Mouse (Mus musculus): ENCODE data around the gene Mical3. TPM values are rescaled to one million over a fixed set of nuclear protein-coding genes. Genes with fewer than 3 reads are reported as not detected.

The Mical3 gene
- polyA plus RNA-seq, 1 experiment from 2014 or later = 51.7 TPM

DNA sequence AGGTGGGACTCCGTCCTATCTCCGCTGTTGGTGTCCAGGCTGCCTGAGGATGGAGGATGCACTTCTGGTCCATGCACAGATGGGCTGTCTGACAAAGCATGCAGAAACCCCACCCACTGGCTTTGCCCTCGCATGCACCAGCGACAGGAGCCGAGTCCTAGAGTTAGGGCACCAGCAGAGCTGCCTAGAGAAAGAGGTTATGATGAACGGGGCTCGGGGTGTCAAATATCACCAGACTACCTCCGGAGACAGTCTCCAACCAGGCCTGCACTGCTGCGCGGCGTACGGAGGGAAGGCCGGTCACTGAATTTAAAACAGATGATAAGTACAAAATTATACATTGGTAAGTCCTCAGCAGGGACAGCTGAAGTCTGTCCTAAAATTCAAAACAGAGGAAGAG is 165.0 kb downstream of the Mical3 start:
- Histone ChIP-seq H3K9me3 (ENCODE audit: control insufficient read depth, low read length) (no peaks in the 10 kb centered on the region), H3K27ac (replicated peaks; ENCODE audit: low read depth, low read length) (no peak overlapping the region), H3K4me2 (ENCODE audit: low read length) (no peak overlapping the region), H3K4me1 (ENCODE audit: control insufficient read depth, insufficient read depth, low read length) (no peaks in the 10 kb centered on the region), H3K9ac (replicated peaks; ENCODE audit: low read length) (no peak overlapping the region), H3K36me3 (ENCODE audit: control insufficient read depth, insufficient read depth, low read length) (peaks cover 31% of the 10 kb centered on the region), H3K4me3 (replicated peaks; ENCODE audit: low read depth, low read length) (no peak overlapping the region), H3K27me3 (ENCODE audit: control insufficient read depth, insufficient read depth, low read length) (no peaks in the 10 kb centered on the region)
- WGBS = 82% methylated on average over 13 of the region's 13 CpGs
- no peak for ATAC-seq (ENCODE audit: low FRiP score, low TSS enrichment)
- DNase-seq = no peak

DNA sequence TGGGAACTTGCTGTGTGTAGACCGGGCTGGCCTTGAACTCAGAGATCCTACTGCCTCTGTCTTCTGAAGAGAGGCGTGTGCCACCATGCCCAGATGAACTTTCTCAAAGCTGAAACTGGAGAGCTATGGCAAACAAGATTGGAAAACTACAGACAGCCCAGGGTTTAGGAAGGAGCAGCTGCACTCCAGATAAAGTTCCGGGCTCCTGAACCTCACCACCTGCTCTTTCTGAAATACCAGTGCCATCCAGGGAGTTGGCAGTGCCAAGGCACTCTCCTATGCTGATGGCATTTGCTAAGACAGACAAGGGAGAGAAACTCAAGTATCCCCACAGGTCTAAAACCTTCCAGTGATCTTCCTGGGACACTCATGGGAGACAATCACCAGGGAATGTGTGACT is 166.6 kb downstream of the Mical3 start:
- no peaks in the 10 kb centered on the region for H3K4me1 ChIP-seq (ENCODE audit: control insufficient read depth, insufficient read depth, low read length)
- H3K9me3 ChIP-seq (ENCODE audit: control insufficient read depth, low read length) = no peaks in the 10 kb centered on the region
- no peaks in the 10 kb centered on the region for H3K27me3 ChIP-seq (ENCODE audit: control insufficient read depth, insufficient read depth, low read length)
- no peak for DNase-seq
- no peak overlapping the region for H3K4me3 ChIP-seq (replicated peaks; ENCODE audit: low read depth, low read length)
- no peak for ATAC-seq (ENCODE audit: low FRiP score, low TSS enrichment)
- no peak overlapping the region for H3K4me2 ChIP-seq (ENCODE audit: low read length)
- H3K9ac ChIP-seq (replicated peaks; ENCODE audit: low read length) = no peak overlapping the region
- H3K27ac ChIP-seq (replicated peaks; ENCODE audit: low read depth, low read length) = no peak overlapping the region
- WGBS = 96% methylated on average over 3 of the region's 3 CpGs
- H3K36me3 ChIP-seq (ENCODE audit: control insufficient read depth, insufficient read depth, low read length) = peaks cover 32% of the 10 kb centered on the region

DNA sequence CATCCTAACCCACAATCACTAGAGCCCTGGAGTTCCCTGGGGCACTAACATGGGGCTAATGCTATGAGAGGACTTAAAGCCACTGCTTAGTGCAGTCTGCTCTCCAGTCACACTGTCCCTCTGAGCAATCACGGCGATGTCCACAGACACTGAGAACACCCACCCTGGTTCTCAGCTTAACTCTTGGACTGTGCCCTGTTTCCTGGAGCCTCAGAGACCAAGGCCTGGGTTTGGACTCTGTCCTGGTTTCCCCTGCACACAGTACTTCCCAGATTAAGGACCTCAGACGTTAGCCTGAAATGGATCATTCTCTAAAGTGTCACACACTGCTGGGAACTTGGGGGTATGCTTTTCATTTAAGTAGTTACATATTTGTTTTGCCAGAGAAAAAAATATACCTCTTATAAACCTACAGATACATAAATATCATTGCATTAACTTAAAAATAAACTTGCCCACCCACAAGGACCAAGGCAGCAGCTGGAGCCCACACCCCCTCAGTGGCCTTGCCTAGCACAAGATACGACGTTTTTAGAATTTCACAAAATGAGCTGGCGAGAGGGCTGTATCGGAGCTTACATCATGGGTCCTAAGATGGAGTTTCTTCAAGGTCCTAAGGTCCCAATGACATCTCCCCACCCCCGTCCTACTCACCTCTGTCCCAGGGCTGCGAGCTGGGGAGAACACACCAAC is 170.3 kb downstream of the Mical3 start:
- Histone ChIP-seq H3K9me3 (ENCODE audit: control insufficient read depth, low read length) (no peaks in the 10 kb centered on the region), H3K4me1 (ENCODE audit: control insufficient read depth, insufficient read depth, low read length) (no peaks in the 10 kb centered on the region), H3K9ac (replicated peaks; ENCODE audit: low read length) (no peak overlapping the region), H3K27ac (replicated peaks; ENCODE audit: low read depth, low read length) (no peak overlapping the region), H3K27me3 (ENCODE audit: control insufficient read depth, insufficient read depth, low read length) (no peaks in the 10 kb centered on the region), H3K4me3 (replicated peaks; ENCODE audit: low read depth, low read length) (no peak overlapping the region), H3K36me3 (ENCODE audit: control insufficient read depth, insufficient read depth, low read length) (peaks cover 63% of the 10 kb centered on the region), H3K4me2 (ENCODE audit: low read length) (no peak overlapping the region)
- 88% methylated on average over 9 of the region's 9 CpGs for WGBS
- ATAC-seq (ENCODE audit: low FRiP score, low TSS enrichment) (no peak), DNase-seq (no peak)

DNA sequence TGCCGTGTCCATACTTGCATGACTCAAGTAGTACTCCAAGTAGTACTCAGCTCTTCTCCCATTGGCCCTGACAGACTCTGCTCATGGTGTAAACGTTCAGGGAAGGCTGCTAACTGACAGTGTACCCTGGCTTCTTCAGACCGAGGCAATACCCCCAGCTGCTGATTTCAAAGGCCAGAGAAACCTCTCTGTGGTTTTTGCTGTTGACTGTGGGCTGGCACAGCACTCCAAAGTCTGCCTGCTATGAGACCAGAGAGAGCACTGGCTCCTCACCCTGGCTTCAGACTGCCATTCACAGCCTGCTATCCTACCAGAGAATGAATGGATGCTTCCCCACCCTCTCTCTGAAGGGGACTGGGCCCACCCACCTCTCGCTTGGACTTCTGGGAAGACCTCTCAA is 173.5 kb downstream of the Mical3 start:
- no peak for DNase-seq
- H3K27ac ChIP-seq (replicated peaks; ENCODE audit: low read depth, low read length) = no peak overlapping the region
- 94% methylated on average over 4 of the region's 4 CpGs for WGBS
- no peaks in the 10 kb centered on the region for H3K9me3 ChIP-seq (ENCODE audit: control insufficient read depth, low read length)
- H3K27me3 ChIP-seq (ENCODE audit: control insufficient read depth, insufficient read depth, low read length) = no peaks in the 10 kb centered on the region
- H3K4me3 ChIP-seq (replicated peaks; ENCODE audit: low read depth, low read length) = no peak overlapping the region
- H3K4me1 ChIP-seq (ENCODE audit: control insufficient read depth, insufficient read depth, low read length) = no peaks in the 10 kb centered on the region
- peaks cover 79% of the 10 kb centered on the region for H3K36me3 ChIP-seq (ENCODE audit: control insufficient read depth, insufficient read depth, low read length)
- H3K4me2 ChIP-seq (ENCODE audit: low read length) = no peak overlapping the region
- ATAC-seq (ENCODE audit: low FRiP score, low TSS enrichment) = no peak
- H3K9ac ChIP-seq (replicated peaks; ENCODE audit: low read length) = no peak overlapping the region

DNA sequence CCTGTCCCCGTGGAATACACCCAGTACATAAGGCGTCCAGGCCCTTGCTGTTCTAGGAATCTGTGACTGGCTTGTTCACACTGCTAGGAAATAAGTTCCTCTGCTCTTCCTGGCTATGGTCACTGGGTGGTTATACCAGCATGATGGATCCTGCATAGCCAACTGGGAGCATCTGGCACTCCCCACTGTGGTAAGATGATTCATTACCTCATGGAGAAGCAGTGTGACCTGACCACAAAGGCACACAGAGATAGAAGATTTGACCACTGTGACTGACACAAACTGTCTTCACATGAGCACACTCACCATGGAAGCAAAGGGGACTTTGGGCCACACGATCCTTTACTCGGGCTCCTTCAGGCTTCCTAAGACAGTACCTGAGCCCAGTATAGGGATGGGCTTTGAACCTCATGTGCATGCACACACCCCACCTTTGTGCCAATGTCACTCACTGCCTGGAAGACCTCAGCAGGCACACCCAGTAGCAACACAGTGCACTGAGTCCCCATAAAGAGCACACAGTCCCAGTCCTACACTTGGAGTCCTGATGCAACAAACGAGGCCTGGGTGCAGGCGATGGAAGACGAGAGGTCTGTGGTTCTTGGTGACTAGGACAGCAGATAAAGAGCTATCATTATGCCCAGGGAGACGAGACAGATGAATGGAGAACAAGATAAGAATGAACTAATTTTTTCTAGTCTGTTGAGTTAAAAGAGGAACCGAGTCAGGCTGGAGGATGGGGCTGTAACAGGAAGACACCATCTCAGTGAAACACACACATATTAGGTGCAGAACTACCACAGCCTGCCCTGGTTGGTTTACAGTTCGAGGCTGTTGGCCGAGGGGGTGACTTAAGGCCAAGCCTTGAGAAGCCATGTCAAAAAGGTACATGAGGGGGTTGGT is 174.3 kb downstream of the Mical3 start:
- H3K27ac ChIP-seq (replicated peaks; ENCODE audit: low read depth, low read length) = no peak overlapping the region
- H3K36me3 ChIP-seq (ENCODE audit: control insufficient read depth, insufficient read depth, low read length) = peaks cover 79% of the 10 kb centered on the region
- no peaks in the 10 kb centered on the region for H3K9me3 ChIP-seq (ENCODE audit: control insufficient read depth, low read length)
- H3K27me3 ChIP-seq (ENCODE audit: control insufficient read depth, insufficient read depth, low read length) = no peaks in the 10 kb centered on the region
- H3K4me3 ChIP-seq (replicated peaks; ENCODE audit: low read depth, low read length) = no peak overlapping the region
- no peaks in the 10 kb centered on the region for H3K4me1 ChIP-seq (ENCODE audit: control insufficient read depth, insufficient read depth, low read length)
- WGBS = 92% methylated on average over 11 of the region's 11 CpGs
- DNase-seq = no peak
- no peak for ATAC-seq (ENCODE audit: low FRiP score, low TSS enrichment)
- no peak overlapping the region for H3K4me2 ChIP-seq (ENCODE audit: low read length)
- no peak overlapping the region for H3K9ac ChIP-seq (replicated peaks; ENCODE audit: low read length)

DNA sequence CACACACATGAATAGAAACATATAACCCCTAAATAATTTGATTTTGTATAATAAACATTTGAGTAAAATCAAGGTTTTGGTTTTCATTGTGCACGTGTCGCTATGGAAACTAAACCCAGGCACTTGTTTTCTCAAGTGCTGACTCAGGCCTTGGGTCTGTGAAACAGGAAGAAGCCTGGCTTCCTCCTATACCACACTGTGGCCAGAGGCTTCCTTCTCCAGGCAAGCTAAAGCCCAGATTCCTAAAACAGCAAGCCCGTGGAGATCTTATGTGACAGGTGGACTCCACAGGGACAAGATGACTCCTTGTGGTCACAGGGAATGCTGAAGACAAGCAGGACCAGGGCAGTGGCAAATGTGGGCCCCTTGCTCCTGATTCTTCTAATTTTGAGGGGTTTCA is 175.6 kb downstream of the Mical3 start:
- Histone ChIP-seq H3K9me3 (ENCODE audit: control insufficient read depth, low read length) (no peaks in the 10 kb centered on the region), H3K9ac (replicated peaks; ENCODE audit: low read length) (no peak overlapping the region), H3K36me3 (ENCODE audit: control insufficient read depth, insufficient read depth, low read length) (peaks cover 79% of the 10 kb centered on the region), H3K4me2 (ENCODE audit: low read length) (no peak overlapping the region), H3K27me3 (ENCODE audit: control insufficient read depth, insufficient read depth, low read length) (no peaks in the 10 kb centered on the region), H3K27ac (replicated peaks; ENCODE audit: low read depth, low read length) (no peak overlapping the region), H3K4me1 (ENCODE audit: control insufficient read depth, insufficient read depth, low read length) (no peaks in the 10 kb centered on the region), H3K4me3 (replicated peaks; ENCODE audit: low read depth, low read length) (no peak overlapping the region)
- 88% methylated on average over 3 of the region's 3 CpGs for WGBS
- ATAC-seq (ENCODE audit: low FRiP score, low TSS enrichment) (no peak), DNase-seq (no peak)

DNA sequence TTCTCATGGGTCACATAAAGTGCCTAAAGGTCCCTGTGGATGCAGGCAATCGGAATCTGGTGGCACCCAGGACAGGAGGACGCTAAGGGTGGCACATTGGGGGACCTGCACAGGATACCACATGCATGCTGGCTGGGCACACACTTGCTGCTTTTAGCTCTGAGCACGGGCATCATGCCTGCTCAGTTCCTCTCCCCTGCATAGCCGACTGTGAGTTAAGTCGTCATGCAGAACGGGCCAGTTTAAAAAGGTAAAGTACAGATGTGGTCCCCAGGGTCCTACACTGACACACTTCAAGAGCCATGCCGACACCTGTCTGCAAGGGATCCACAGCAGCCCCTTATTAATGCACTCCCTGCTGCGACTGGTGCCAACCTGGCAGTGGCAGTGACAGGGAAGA is 176.6 kb downstream of the Mical3 start:
- WGBS = 92% methylated on average over 8 of the region's 8 CpGs
- peaks cover 79% of the 10 kb centered on the region for H3K36me3 ChIP-seq (ENCODE audit: control insufficient read depth, insufficient read depth, low read length)

DNA sequence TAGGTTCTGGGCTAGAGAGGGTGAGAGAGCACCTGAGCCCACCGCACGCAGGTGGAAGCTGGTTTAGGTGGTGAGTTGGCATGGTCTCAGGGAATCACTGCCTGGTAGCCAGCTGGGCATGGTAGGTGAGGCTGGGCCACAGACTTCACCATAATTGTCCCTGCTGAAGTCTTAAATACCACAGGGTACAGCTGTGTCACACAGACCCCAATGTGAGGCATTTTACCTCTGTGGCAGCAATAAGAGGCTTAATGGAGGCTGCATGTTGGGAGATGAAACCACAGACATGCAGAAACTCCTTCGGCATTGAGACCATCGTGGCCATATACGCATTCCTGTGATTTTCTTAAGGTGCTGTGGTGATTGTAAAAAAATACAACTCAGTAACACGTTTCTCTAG is 178.3 kb downstream of the Mical3 start:
- ATAC-seq (ENCODE audit: low FRiP score, low TSS enrichment) = no peak
- no peak overlapping the region for H3K9ac ChIP-seq (replicated peaks; ENCODE audit: low read length)
- no peak overlapping the region for H3K4me2 ChIP-seq (ENCODE audit: low read length)
- H3K27me3 ChIP-seq (ENCODE audit: control insufficient read depth, insufficient read depth, low read length) = no peaks in the 10 kb centered on the region
- no peaks in the 10 kb centered on the region for H3K9me3 ChIP-seq (ENCODE audit: control insufficient read depth, low read length)
- peaks cover 80% of the 10 kb centered on the region for H3K36me3 ChIP-seq (ENCODE audit: control insufficient read depth, insufficient read depth, low read length)
- WGBS = 94% methylated on average over 6 of the region's 6 CpGs
- DNase-seq = no peak
- H3K4me1 ChIP-seq (ENCODE audit: control insufficient read depth, insufficient read depth, low read length) = no peaks in the 10 kb centered on the region
- no peak overlapping the region for H3K27ac ChIP-seq (replicated peaks; ENCODE audit: low read depth, low read length)
- no peak overlapping the region for H3K4me3 ChIP-seq (replicated peaks; ENCODE audit: low read depth, low read length)

More for the DNA sequence above, 176.6 kb downstream of the Mical3 start:
- Histone ChIP-seq H3K27me3 (ENCODE audit: control insufficient read depth, insufficient read depth, low read length) (no peaks in the 10 kb centered on the region), H3K9ac (replicated peaks; ENCODE audit: low read length) (no peak overlapping the region), H3K27ac (replicated peaks; ENCODE audit: low read depth, low read length) (no peak overlapping the region), H3K4me1 (ENCODE audit: control insufficient read depth, insufficient read depth, low read length) (no peaks in the 10 kb centered on the region), H3K4me2 (ENCODE audit: low read length) (no peak overlapping the region), H3K9me3 (ENCODE audit: control insufficient read depth, low read length) (no peaks in the 10 kb centered on the region), H3K4me3 (replicated peaks; ENCODE audit: low read depth, low read length) (no peak overlapping the region)
- DNase-seq = no peak
- no peak for ATAC-seq (ENCODE audit: low FRiP score, low TSS enrichment)

DNA sequence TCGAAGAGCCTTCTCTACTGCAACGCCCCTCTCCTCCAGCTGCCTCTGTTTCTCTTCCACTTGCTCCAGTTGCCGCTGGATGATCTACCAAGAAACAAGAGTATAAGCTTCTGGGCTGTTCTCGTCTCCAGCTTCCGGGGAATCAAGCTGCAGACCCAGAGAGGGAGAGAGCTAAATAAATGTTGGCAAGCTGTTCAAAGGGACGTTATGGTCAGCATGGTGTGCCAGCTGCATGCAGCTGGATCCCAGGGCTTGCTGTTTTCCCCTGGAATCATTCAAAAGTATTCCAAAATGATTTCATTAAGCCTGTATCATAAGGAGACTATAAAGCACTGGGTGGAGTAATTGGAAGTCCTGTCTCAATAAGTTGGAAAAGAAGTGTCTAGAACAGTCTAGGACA is 179.5 kb downstream of the Mical3 start:
- H3K27ac ChIP-seq (replicated peaks; ENCODE audit: low read depth, low read length) = no peak overlapping the region

More for the DNA sequence above, 179.5 kb downstream of the Mical3 start:
- H3K9ac ChIP-seq (replicated peaks; ENCODE audit: low read length) = no peak overlapping the region
- H3K27me3 ChIP-seq (ENCODE audit: control insufficient read depth, insufficient read depth, low read length) = no peaks in the 10 kb centered on the region
- WGBS = 90% methylated on average over 6 of the region's 6 CpGs
- ATAC-seq (ENCODE audit: low FRiP score, low TSS enrichment) = no peak
- no peaks in the 10 kb centered on the region for H3K9me3 ChIP-seq (ENCODE audit: control insufficient read depth, low read length)
- no peak overlapping the region for H3K4me2 ChIP-seq (ENCODE audit: low read length)
- no peaks in the 10 kb centered on the region for H3K4me1 ChIP-seq (ENCODE audit: control insufficient read depth, insufficient read depth, low read length)
- no peak overlapping the region for H3K4me3 ChIP-seq (replicated peaks; ENCODE audit: low read depth, low read length)
- no peak for DNase-seq
- peaks cover 80% of the 10 kb centered on the region for H3K36me3 ChIP-seq (ENCODE audit: control insufficient read depth, insufficient read depth, low read length)

All from midbrain, embryonic 14.5 days (tissue).